Mouse (Mus musculus) Patski (cell line): Measurements from ENCODE around the gene Nvl. TPM values are rescaled to one million over a fixed set of nuclear protein-coding genes. Genes with fewer than 3 reads are reported as not detected.
A peak's percentile ranks its signal among the peaks of the same experiment; 100 is the strongest.

Source experiments
- ATAC-seq: fragments of 100-300 bp; one replicate; pipeline ENCODE4 v1.8.0; 2021
- CTCF ChIA-PET: fragments of 350-600 bp; sonication (Branson Sonifier 250); formaldehyde crosslinking; loops from one replicate; lab custom pipeline; 2022; ENCODE audit warnings: inconsistent platforms; lab: Charles Lee
- POLR2A ChIA-PET: fragments of 350-600 bp; sonication (Branson Sonifier 250); formaldehyde crosslinking; loops from one replicate; lab custom pipeline; 2022; ENCODE audit warnings: antibody characterized with exemption, inconsistent platforms; lab: Charles Lee
- DNase-seq: peaks from one replicate; pipeline ENCODE4 v3.0.0-alpha.2; 2011; ENCODE audit warnings: low read depth, low spot score
- H3K27me3 ChIP-seq: fragments of 371-371 bp; one replicate; pipeline ENCODE4 v1.5.1; 2021
- CTCF ChIP-seq: fragments of 100-300 bp; IDR thresholded peaks from one replicate; pipeline ENCODE4 v1.5.1; 2021
- in situ Hi-C: fragments of 300-500 bp; cut with MboI; formaldehyde crosslinking; loops from 3 replicates; pipeline ENCODE4 v1.11.1; 2018; ENCODE audit warnings: low pct_unique_long_range_greater_than_20kb, mixed read lengths
- polyA plus RNA-seq: library from polyadenylated mRNA; unstranded; gene quantifications from one replicate; pipeline ENCODE4 v1.2.3, GENCODE M21; 2021

The Nvl gene
- polyA plus RNA-seq, 1 experiment from 2014 or later = 23.1 TPM

DNA sequence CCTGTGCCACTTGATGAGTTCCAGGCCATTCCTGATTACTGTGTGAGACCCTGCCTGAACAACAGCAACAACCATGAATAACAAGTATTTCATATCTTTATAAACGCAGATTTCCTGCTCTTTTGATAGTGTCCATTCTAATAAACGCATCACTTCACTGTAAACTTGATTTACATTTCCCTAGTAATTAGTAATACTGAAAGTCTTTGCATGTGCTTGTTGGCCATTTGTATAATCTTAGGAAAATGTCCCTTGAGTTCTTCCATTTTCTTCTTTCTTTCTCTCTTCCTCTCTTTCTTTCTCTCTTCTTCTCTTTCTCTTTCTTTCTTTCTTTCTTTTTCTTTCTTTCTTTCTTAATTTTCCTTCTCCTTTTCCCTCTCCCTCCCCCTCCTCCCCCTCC, 2.2 kb upstream of the Nvl start:
- CTCF ChIA-PET = no interaction called here
- DNase-seq = no peak
- no peak for TF ChIP-seq CTCF
- POLR2A ChIA-PET = no interaction called here
- no peak for ATAC-seq
- H3K27me3 ChIP-seq = no peaks in the 10 kb centered on the region
- in situ Hi-C loops = no loop called here

- DNase-seq (no peak), ATAC-seq (no peak)
- H3K27me3 ChIP-seq = no peaks in the 10 kb centered on the region
- ChIA-PET POLR2A (no interaction called here), CTCF (no interaction called here)
- TF ChIP-seq CTCF = no peak
- in situ Hi-C loops = no loop called here
Observed at GRCm38 (mm10) chr1:181144966-181145365, 962 bp upstream of the Nvl start.

- POLR2A ChIA-PET = no interaction called here
Observed at GRCm38 (mm10) chr1:181143609-181143949, 425 bp downstream of the Nvl start.

GRCm38 (mm10) chr1:181138730-181139129, 5.3 kb downstream of the Nvl start:
- no peak for DNase-seq
- no peak for TF ChIP-seq CTCF
- ChIA-PET CTCF (no interaction called here), POLR2A (no interaction called here)
- no peak for ATAC-seq
- in situ Hi-C loops = no loop called here
- no peaks in the 10 kb centered on the region for H3K27me3 ChIP-seq

More at GRCm38 (mm10) chr1:181143609-181143949, 425 bp downstream of the Nvl start:
- no peak for TF ChIP-seq CTCF
- in situ Hi-C loops = no loop called here
- CTCF ChIA-PET = interaction anchor here (1.1 kb wide), 1 partner anchor 43 kb away, joined by 3 read pairs; no protein-coding TSS in a partner anchor
- DNase-seq (no peak), ATAC-seq (no peak)
- H3K27me3 ChIP-seq = no peaks in the 10 kb centered on the region

DNA sequence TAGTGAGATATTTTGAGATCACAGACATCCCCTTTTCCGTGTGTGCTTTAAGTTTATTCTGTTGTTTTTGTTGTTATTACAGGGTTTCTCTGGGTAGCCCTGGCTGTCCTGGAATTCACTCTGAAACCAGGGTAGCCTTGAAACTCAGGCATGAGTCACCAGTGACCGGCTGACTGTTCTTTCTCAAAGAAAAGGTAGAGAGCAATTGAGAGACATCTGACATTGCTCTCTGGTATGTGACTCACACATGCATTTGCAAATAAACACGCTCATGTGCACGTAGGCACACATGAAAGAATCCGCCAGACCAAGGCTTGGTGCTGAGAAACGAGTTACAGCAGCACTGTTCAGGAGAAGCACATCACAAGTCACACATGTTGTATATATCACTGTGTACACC, 12.1 kb downstream of the Nvl start:
- H3K27me3 ChIP-seq = no peaks in the 10 kb centered on the region
- POLR2A ChIA-PET = no interaction called here
- in situ Hi-C loops = no loop called here
- ATAC-seq (peak; percentile 54), DNase-seq (peak; percentile 39)
- CTCF ChIA-PET = interaction anchor here (1.2 to 1.4 kb wide), 2 partner anchors 12 to 18 kb away, joined by 3 to 4 read pairs; no protein-coding TSS in a partner anchor
- no peak for TF ChIP-seq CTCF

DNA sequence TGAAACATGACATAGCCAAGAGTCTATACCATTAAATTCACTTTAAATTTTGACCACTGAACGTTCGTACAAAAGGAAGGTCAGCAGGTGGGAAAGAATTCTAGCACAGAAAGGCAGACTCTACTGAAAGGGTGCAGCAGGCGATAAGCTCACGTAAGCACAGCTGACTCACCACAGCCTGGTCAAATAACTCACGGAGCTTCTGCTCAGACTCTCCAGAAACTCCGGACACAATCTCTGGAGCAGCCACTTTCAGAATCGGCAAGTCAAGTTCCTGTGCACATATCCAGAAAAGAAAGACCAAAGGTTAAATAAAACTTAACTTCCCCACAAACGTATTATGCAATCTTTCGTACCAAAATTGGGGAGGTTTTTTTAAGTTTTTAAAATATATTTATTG, 17.2 kb downstream of the Nvl start:
- DNase-seq (no peak), ATAC-seq (no peak)
- no peaks in the 10 kb centered on the region for H3K27me3 ChIP-seq
- POLR2A ChIA-PET = interaction anchor here (1.3 kb wide), 1 partner anchor 29 kb away, joined by 3 read pairs; no protein-coding TSS in a partner anchor
- CTCF ChIA-PET = no interaction called here
- in situ Hi-C loops = no loop called here
- no peak for TF ChIP-seq CTCF

DNA sequence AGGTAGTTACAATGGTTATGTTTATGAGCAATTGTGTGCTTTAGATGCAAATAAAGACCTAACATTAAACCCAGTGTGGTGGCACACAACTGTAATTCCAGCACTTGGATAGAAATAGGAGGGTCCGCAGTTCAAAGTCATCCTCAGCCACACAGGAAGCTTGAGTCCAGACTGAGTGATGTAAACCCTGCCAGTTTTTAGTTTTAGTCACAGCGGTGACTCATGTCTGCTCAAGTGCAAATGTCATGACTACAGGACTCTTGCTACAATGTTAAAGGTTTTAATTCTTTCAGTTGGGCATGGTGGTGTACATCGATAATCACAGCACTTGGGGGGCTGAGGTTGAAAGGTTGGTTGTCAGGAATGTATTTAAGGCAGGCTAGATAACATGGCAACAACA, 18.1 kb downstream of the Nvl start:
- POLR2A ChIA-PET = interaction anchor here (1.3 kb wide), 1 partner anchor 30 kb away, joined by 3 read pairs; no protein-coding TSS in a partner anchor

DNA sequence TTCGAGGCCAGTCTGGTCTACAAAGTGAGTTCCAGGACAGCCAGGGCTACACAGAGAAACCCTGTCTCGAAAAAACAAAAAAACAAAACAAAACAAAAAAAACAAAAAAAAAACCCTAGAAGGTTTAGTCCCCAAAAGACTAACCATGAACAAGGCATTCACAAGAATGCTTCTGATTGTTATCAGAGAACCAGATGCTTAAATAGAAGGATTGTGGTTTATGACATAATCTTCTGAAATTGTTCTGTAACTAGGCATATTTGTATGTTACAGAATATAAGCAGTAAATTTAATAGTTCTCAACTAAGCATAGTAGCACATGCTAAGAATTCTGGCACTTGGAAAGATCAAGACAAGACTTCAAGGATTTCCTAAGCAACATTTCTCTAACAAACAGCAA, 19.9 kb downstream of the Nvl start:
- ChIA-PET POLR2A (interaction anchor here (0.6 kb wide), 1 partner anchor 23 kb away, joined by 4 read pairs; no protein-coding TSS in a partner anchor), CTCF (no interaction called here)
- in situ Hi-C loops = no loop called here
- no peak for TF ChIP-seq CTCF
- ATAC-seq (no peak), DNase-seq (no peak)
- no peaks in the 10 kb centered on the region for H3K27me3 ChIP-seq

More for the DNA sequence above, 18.1 kb downstream of the Nvl start:
- in situ Hi-C loops = no loop called here
- no peak for ATAC-seq
- no peak for TF ChIP-seq CTCF
- DNase-seq = no peak
- no peaks in the 10 kb centered on the region for H3K27me3 ChIP-seq
- CTCF ChIA-PET = no interaction called here

DNA sequence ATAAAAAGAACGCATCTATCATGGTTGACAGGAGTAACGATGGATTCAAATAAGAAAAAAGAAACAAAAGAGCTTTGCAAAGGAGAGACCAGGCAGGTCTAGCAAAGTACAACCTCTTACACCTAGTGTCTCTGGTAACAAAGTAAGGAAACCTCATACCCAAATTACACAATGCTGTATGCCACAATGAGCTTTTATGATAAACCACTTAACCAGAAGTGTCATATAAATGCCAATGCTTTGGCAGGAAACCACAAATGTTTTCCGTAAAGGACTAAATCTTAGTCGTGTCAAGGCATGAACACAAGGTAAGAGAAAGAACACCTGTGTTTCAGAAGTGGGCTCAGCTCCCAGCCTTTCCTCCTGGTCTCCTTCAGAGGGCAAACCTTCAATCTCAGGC, 26.9 kb downstream of the Nvl start:
- in situ Hi-C loops = no loop called here
- no peak for DNase-seq
- ATAC-seq = no peak
- no peak for TF ChIP-seq CTCF
- H3K27me3 ChIP-seq = no peaks in the 10 kb centered on the region
- ChIA-PET CTCF (no interaction called here), POLR2A (interaction anchor here (0.5 to 0.9 kb wide), 2 partner anchors 9 to 20 kb away, joined by 3 read pairs; no protein-coding TSS in a partner anchor)

- ChIA-PET CTCF (no interaction called here), POLR2A (interaction anchor here (1.2 kb wide), 1 partner anchor 13 kb away, joined by 3 read pairs; no protein-coding TSS in a partner anchor)
- H3K27me3 ChIP-seq = no peaks in the 10 kb centered on the region
- in situ Hi-C loops = no loop called here
- no peak for TF ChIP-seq CTCF
- DNase-seq (no peak), ATAC-seq (no peak)
Observed at GRCm38 (mm10) chr1:181090048-181090447, 54.0 kb downstream of the Nvl start.

DNA sequence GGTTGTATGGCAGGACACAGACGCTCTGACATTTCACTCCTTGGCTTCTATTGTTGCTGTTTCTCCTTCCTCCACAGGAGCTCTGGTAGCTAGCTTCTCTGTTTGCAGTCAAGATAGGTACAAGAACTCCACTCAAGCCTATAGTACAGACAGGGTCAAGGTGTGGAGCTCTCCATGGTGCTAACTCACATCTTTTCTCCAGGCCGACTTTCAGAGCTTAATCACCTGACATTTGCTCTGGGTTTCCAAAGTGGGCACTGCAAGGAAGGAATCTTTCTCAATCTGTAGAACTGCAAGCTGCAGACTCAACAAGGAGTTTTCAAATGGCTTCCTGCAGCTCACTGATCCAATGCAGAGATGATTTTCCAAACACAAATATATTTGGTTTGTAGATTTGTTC, 60.0 kb downstream of the Nvl start:
- DNase-seq (no peak), ATAC-seq (no peak)
- ChIA-PET CTCF (interaction anchor here (1.5 kb wide), 1 partner anchor 44 kb away, joined by 5 read pairs; no protein-coding TSS in a partner anchor), POLR2A (no interaction called here)
- in situ Hi-C loops = no loop called here
- H3K27me3 ChIP-seq = peaks cover 9% of the 10 kb centered on the region
- TF ChIP-seq CTCF = no peak
